Mouse (Mus musculus) cerebellum, postnatal 4 days (tissue): ENCODE measurements at regions not wholly inside any gene's neighbourhood (a gene's known extent, or its start where the extent isn't known, plus 50 kb on each side); places are given as distances from the start of the nearest gene placed in this dataset.

ENCODE experiments used
- DNase-seq, 2 experiments: peaks; one replicate each; pipeline ENCODE4 v3.0.0; 2022; ENCODE audit warnings: low spot score in 2 of 2, mixed read lengths in 1 of 2

GRCm38 (mm10) chr10:122194139-122194538, 97.0 kb upstream of the Rxylt1 start:
- no peak for DNase-seq

- no peak for DNase-seq
Measured at GRCm38 (mm10) chr10:122193343-122193742, 96.2 kb upstream of the Rxylt1 start.

DNA sequence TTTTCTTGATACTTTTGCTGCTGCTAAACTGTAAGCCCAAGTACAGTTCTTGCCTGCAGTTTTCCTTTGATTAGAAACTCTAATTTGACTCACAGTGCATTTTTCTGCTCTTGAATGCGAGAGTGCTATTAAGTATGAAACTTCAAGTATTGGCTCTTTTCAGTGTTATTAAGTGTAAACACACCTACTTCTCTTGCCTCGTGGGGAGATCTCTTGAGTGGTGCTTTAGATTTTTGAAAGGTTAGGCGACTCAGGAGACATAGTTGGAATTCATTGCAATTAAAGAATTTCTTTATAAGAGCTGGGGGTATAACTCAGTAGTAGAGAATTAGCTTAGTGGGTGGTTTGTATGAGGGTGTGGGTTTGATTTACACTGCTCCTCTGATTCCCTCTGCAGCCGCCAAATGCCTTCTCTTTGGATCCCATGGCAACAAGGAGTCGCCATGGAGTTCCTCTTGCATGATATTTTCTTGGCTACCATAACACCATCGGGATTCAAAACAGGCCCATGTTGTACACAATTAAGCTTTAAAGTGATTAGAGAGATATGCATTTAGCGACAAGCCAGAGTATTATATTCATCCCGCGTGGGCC, 88.1 kb upstream of the Rxylt1 start:
- DNase-seq = no peak

DNA sequence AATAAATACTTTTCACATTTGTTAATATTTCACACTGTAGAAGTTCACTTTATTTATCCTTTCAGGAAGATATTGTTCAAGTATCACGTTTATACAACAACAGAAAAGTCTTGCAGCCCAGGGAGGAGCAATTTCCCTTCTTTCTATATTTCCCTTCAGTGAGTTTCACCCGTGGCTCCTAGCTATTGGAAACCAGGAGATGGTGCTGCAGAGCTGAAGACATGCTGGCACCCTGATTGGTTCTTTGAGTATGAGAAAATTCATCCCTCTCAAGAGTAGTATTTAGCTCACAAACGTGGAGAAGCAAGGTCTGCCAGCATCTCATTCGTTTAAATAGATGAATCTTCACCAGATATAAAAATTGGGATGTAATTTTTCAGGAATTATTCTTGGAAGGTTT, 85.9 kb upstream of the Rxylt1 start:
- peak in 1 of 2 experiments; percentile 37 for DNase-seq

DNA sequence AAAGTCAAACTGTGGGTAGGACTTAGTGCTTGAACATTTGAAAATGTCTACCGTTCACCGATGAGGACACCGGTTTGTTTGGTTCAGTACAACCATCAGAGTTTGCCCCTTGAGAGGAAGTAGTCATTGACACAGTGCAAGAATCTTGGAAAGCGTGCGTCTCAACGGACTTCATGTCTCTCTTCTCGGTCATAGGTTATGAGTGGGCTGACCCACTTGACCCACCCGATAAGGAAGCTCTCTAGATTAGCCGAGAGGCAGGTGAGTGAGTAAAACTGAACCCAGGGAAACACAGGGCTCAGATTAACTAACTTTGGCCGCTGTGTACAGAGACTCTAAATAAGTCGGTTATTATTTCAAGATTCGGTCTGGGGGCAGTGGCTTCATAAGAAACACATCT, 51.9 kb upstream of the Rxylt1 start:
- no peak for DNase-seq

- DNase-seq = no peak
Measured at GRCm38 (mm10) chr10:122148609-122149008, 51.4 kb upstream of the Rxylt1 start.
